Mouse (Mus musculus) myocyte (in vitro differentiated cells): Measurements from ENCODE around the gene Qars.

Experiments used
- CEBPB ChIP-seq: IDR thresholded peaks from 2 replicates; pipeline ENCODE4 v1.6.1; 2011; ENCODE audit warnings: mild to moderate bottlenecking, moderate library complexity; ENCODE audit not compliant: poor library complexity, insufficient read depth, severe bottlenecking
- E2F4 ChIP-seq: IDR thresholded peaks from one replicate; pipeline ENCODE4 v1.6.1; 2011; ENCODE audit warnings: mild to moderate bottlenecking, control low read depth, moderate library complexity; ENCODE audit not compliant: insufficient read depth
- MAX ChIP-seq: IDR thresholded peaks from one replicate; pipeline ENCODE4 v1.6.1; 2011; ENCODE audit warnings: low read depth, mild to moderate bottlenecking, control low read depth
- MYOD1 ChIP-seq, 3 experiments: IDR thresholded peaks; one replicate each; pipeline ENCODE4 v1.6.1; 2011; ENCODE audit warnings: control low read depth in 2 of 3, low read depth in 2 of 3, mild to moderate bottlenecking in 2 of 3, moderate library complexity in 1 of 3; ENCODE audit not compliant: insufficient read length in 2 of 3, control insufficient read depth in 1 of 3
- MYOG ChIP-seq, 3 experiments: IDR thresholded peaks; one replicate each; pipeline ENCODE4 v1.6.1; 2011; ENCODE audit warnings: control low read depth in 2 of 3, low read depth in 2 of 3, mild to moderate bottlenecking in 2 of 3; ENCODE audit not compliant: insufficient read length in 2 of 3, control insufficient read depth in 1 of 3, insufficient read depth in 1 of 3
- POLR2A ChIP-seq: IDR thresholded peaks from one replicate; pipeline ENCODE4 v1.6.1; 2011; ENCODE audit warnings: low read depth, mild to moderate bottlenecking, control low read depth, moderate library complexity; ENCODE audit not compliant: insufficient read length
- POLR2AphosphoS2 ChIP-seq: IDR thresholded peaks from one replicate; pipeline ENCODE4 v1.6.1; 2011; ENCODE audit warnings: low read depth, control low read depth; ENCODE audit not compliant: insufficient read length
- SRF ChIP-seq: IDR thresholded peaks from one replicate; pipeline ENCODE4 v1.6.1; 2011; ENCODE audit warnings: low read depth; ENCODE audit not compliant: control insufficient read depth, insufficient read length
- TCF12 ChIP-seq: IDR thresholded peaks from one replicate; pipeline ENCODE4 v1.6.1; 2011; ENCODE audit warnings: mild to moderate bottlenecking, control low read depth; ENCODE audit not compliant: poor library complexity, insufficient read depth, severe bottlenecking
- USF1 ChIP-seq: IDR thresholded peaks from one replicate; pipeline ENCODE4 v1.6.1; 2011; ENCODE audit warnings: low read depth, mild to moderate bottlenecking, control low read depth, moderate library complexity

DNA sequence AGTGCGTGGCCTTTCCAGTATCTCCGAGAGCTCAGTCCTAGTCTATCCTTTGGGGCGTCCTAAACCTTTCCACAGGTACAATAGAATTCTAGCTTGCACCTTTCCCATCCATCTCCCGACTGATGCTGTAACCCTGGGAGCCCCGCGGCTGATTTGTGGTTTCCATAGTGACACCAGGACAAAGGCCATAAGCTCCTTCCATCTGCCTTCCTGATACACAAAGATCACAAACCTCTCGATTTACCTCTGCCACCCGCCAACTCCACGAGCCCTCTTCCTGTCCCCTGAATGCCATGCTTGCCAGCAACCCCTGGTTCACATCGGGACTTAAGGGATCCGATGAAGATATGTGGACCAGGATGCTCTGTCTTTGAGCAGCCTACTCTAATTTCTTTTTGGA lies 28.3 kb upstream of the Qars start:
- no peak for TF ChIP-seq POLR2AphosphoS2
- no peak for TF ChIP-seq POLR2A
- TF ChIP-seq MYOD1 (IDR thresholded peaks at IDR 0.05; ENCODE audit: control insufficient read depth in 1 of 3, insufficient read length in 2 of 3, low read depth in 2 of 3), result no peak
- no peak for TF ChIP-seq CEBPB
- no peak for TF ChIP-seq MYOG (IDR thresholded peaks at IDR 0.05; ENCODE audit: control insufficient read depth in 1 of 3, insufficient read depth in 1 of 3, insufficient read length in 2 of 3, low read depth in 2 of 3)
- no peak for TF ChIP-seq TCF12
- TF ChIP-seq USF1, result no peak
- no peak for TF ChIP-seq E2F4
- no peak for TF ChIP-seq SRF
- no peak for TF ChIP-seq MAX
